Mouse (Mus musculus): ENCODE measurements at regions not wholly inside any gene's neighbourhood (a gene's known extent, or its start where the extent isn't known, plus 50 kb on each side); places are given as distances from the start of the nearest gene placed in this dataset.

GRCm38 (mm10) chr3:61494835-61495234, 129.1 kb upstream of the B430305J03Rik start:
- TF ChIP-seq CTCF (IDR thresholded peaks at IDR 0.05): no peak
- TF ChIP-seq EP300 (IDR thresholded peaks at IDR 0.05; ENCODE audit: insufficient read depth, low read depth, low read length): no peak
- TF ChIP-seq POLR2A (IDR thresholded peaks at IDR 0.05; ENCODE audit: insufficient read depth, low read depth, low read length): no peak
- Histone ChIP-seq H3K79me2 (replicated peaks; ENCODE audit: control insufficient read depth, insufficient read depth, low read length) (no peaks in the 10 kb centered on the region), H3K9ac (ENCODE audit: low read depth, low read length) (no peak overlapping the region), H3K36me3 (ENCODE audit: control insufficient read depth, insufficient read depth, low read length) (no peaks in the 10 kb centered on the region), H3K27ac (no peak overlapping the region), H3K4me1 (ENCODE audit: control insufficient read depth, insufficient read depth, low read length) (no peaks in the 10 kb centered on the region), H3K4me3 (no peak overlapping the region), H3K27me3 (ENCODE audit: control insufficient read depth, insufficient read depth, low read length) (no peaks in the 10 kb centered on the region)
- 75% methylated on average over 2 of the region's 2 CpGs for WGBS
- intact Hi-C loops (cut with DNase I): no loop called here
- no peak for DNase-seq

DNA sequence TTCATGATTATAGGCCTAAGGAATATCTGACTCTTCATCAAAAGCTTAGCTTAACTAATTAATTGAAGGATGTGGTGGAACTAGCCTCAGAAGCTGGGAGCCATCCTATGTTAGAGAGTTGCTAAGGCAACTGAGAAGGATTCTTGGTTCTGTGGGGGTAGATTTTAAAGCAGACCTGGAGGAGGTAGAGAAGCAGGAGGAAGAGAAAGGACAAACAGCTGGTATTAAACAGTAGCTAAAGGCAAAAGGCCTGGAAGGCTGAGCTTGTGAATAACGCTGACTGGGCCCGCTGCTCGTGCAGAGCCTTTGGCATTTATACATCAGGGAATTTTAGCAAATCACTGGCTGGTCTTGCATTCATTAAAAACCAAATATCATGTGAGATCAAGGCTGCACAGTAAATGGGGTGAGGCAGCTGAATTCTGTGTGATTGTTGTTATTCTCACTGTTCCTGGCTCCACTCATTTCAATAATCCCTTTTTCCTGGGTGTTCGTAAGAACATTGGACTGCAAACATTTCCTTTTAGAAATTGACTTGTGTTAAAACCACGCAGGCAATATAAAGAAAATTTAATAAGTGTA, 121.1 kb upstream of the B430305J03Rik start:
- H3K4me1 ChIP-seq (ENCODE audit: control insufficient read depth, insufficient read depth, low read length): no peaks in the 10 kb centered on the region
- no peaks in the 10 kb centered on the region for H3K36me3 ChIP-seq (ENCODE audit: control insufficient read depth, insufficient read depth, low read length)
- H3K9ac ChIP-seq (ENCODE audit: low read depth, low read length): no peak overlapping the region
- no peaks in the 10 kb centered on the region for H3K79me2 ChIP-seq (replicated peaks; ENCODE audit: control insufficient read depth, insufficient read depth, low read length)
- WGBS: 93% methylated on average over 5 of the region's 5 CpGs
- no peak overlapping the region for H3K4me3 ChIP-seq
- no peak overlapping the region for H3K27ac ChIP-seq
- TF ChIP-seq POLR2A (IDR thresholded peaks at IDR 0.05; ENCODE audit: insufficient read depth, low read depth, low read length) (no peak), CTCF (IDR thresholded peaks at IDR 0.05) (no peak), EP300 (IDR thresholded peaks at IDR 0.05; ENCODE audit: insufficient read depth, low read depth, low read length) (no peak)
- H3K27me3 ChIP-seq (ENCODE audit: control insufficient read depth, insufficient read depth, low read length): no peaks in the 10 kb centered on the region
- intact Hi-C loops (cut with DNase I): no loop called here
- DNase-seq: no peak

- no peaks in the 10 kb centered on the region for H3K27me3 ChIP-seq (ENCODE audit: control insufficient read depth, insufficient read depth, low read length)
- no peaks in the 10 kb centered on the region for H3K4me1 ChIP-seq (ENCODE audit: control insufficient read depth, insufficient read depth, low read length)
- no peak overlapping the region for H3K27ac ChIP-seq
- DNase-seq: no peak
- TF ChIP-seq CTCF (IDR thresholded peaks at IDR 0.05): no peak
- TF ChIP-seq POLR2A (IDR thresholded peaks at IDR 0.05; ENCODE audit: insufficient read depth, low read depth, low read length): no peak
- TF ChIP-seq EP300 (IDR thresholded peaks at IDR 0.05; ENCODE audit: insufficient read depth, low read depth, low read length): no peak
- WGBS: 44% methylated on average over 3 of the region's 3 CpGs
- no peak overlapping the region for H3K9ac ChIP-seq (ENCODE audit: low read depth, low read length)
- intact Hi-C loops (cut with DNase I): no loop called here
- H3K4me3 ChIP-seq: no peak overlapping the region
- no peaks in the 10 kb centered on the region for H3K36me3 ChIP-seq (ENCODE audit: control insufficient read depth, insufficient read depth, low read length)
- no peaks in the 10 kb centered on the region for H3K79me2 ChIP-seq (replicated peaks; ENCODE audit: control insufficient read depth, insufficient read depth, low read length)
These were observed 113.3 kb upstream of the B430305J03Rik start for GRCm38 (mm10) chr3:61478861-61479584.

GRCm38 (mm10) chr3:61475018-61475417, 109.3 kb upstream of the B430305J03Rik start:
- DNase-seq: no peak
- intact Hi-C loops (cut with DNase I): no loop called here
- no peak for TF ChIP-seq POLR2A (IDR thresholded peaks at IDR 0.05; ENCODE audit: insufficient read depth, low read depth, low read length)
- no peak for TF ChIP-seq CTCF (IDR thresholded peaks at IDR 0.05)
- TF ChIP-seq EP300 (IDR thresholded peaks at IDR 0.05; ENCODE audit: insufficient read depth, low read depth, low read length): no peak
- H3K4me3 ChIP-seq: no peak overlapping the region
- no peaks in the 10 kb centered on the region for H3K79me2 ChIP-seq (replicated peaks; ENCODE audit: control insufficient read depth, insufficient read depth, low read length)
- no peaks in the 10 kb centered on the region for H3K27me3 ChIP-seq (ENCODE audit: control insufficient read depth, insufficient read depth, low read length)
- no peak overlapping the region for H3K9ac ChIP-seq (ENCODE audit: low read depth, low read length)
- H3K27ac ChIP-seq: no peak overlapping the region
- no peaks in the 10 kb centered on the region for H3K36me3 ChIP-seq (ENCODE audit: control insufficient read depth, insufficient read depth, low read length)
- H3K4me1 ChIP-seq (ENCODE audit: control insufficient read depth, insufficient read depth, low read length): no peaks in the 10 kb centered on the region
- WGBS: 16% methylated on average over 2 of the region's 2 CpGs

DNA sequence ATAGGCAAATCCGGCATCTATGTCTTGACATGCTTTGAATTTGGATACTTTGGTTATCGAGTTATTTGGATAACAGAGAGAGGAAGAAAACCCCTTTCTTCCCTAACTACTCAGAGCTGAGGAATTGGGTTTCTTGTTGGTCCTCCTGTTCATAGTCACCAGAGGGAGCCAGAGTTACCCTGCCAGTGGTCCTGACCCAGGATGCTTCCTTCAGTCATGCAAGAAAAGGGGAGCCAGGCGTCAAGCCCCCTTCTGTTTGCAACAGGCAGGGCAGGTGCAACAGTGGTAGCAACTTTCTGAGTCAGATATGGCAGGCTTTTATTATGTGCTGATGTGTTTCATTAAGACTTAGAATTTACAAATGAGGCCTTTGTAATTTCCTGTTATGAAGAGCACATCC, 101.4 kb upstream of the B430305J03Rik start:
- 26% methylated on average over 3 of the region's 3 CpGs for WGBS
- Histone ChIP-seq H3K79me2 (replicated peaks; ENCODE audit: control insufficient read depth, insufficient read depth, low read length) (no peaks in the 10 kb centered on the region), H3K27me3 (ENCODE audit: control insufficient read depth, insufficient read depth, low read length) (no peaks in the 10 kb centered on the region), H3K36me3 (ENCODE audit: control insufficient read depth, insufficient read depth, low read length) (no peaks in the 10 kb centered on the region), H3K4me3 (no peak overlapping the region), H3K9ac (ENCODE audit: low read depth, low read length) (no peak overlapping the region), H3K27ac (no peak overlapping the region), H3K4me1 (ENCODE audit: control insufficient read depth, insufficient read depth, low read length) (no peaks in the 10 kb centered on the region)
- intact Hi-C loops (cut with DNase I): no loop called here
- TF ChIP-seq EP300 (IDR thresholded peaks at IDR 0.05; ENCODE audit: insufficient read depth, low read depth, low read length) (no peak), CTCF (IDR thresholded peaks at IDR 0.05) (peak; percentile 55)
- DNase-seq: no peak

DNA sequence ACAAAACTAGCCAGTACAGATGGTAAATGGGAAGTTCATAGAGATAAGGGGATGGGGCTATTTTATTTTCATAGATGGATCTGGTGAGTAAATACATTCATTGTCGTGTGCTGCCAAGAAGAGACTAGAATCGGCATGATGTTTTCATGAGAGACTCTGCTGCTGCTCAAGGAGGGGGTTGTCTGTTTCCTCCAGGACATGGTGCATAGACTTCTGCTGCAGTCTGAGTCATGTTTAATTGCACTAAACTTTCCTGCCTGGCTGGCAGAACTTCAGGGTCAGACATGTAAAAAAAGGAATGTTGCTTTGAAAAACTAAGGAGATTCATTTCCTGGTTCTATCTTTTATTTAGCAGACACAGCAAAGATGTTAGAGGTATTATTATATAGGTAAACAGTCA, 100.9 kb upstream of the B430305J03Rik start:
- WGBS: 46% methylated on average over 2 of the region's 2 CpGs
- Histone ChIP-seq H3K4me1 (ENCODE audit: control insufficient read depth, insufficient read depth, low read length) (no peaks in the 10 kb centered on the region), H3K27me3 (ENCODE audit: control insufficient read depth, insufficient read depth, low read length) (no peaks in the 10 kb centered on the region), H3K36me3 (ENCODE audit: control insufficient read depth, insufficient read depth, low read length) (no peaks in the 10 kb centered on the region), H3K9ac (ENCODE audit: low read depth, low read length) (no peak overlapping the region), H3K79me2 (replicated peaks; ENCODE audit: control insufficient read depth, insufficient read depth, low read length) (no peaks in the 10 kb centered on the region), H3K27ac (no peak overlapping the region), H3K4me3 (no peak overlapping the region)
- TF ChIP-seq EP300 (IDR thresholded peaks at IDR 0.05; ENCODE audit: insufficient read depth, low read depth, low read length): no peak
- no peak for TF ChIP-seq CTCF (IDR thresholded peaks at IDR 0.05)
- no peak for TF ChIP-seq POLR2A (IDR thresholded peaks at IDR 0.05; ENCODE audit: insufficient read depth, low read depth, low read length)
- intact Hi-C loops (cut with DNase I): no loop called here
- no peak for DNase-seq
